Mouse (Mus musculus) liver, postnatal 0 days (tissue): ENCODE measurements around the gene Rnft2.

Experiments
- CTCF ChIP-seq: sonication (generic); IDR thresholded peaks from 2 replicates; pipeline ENCODE4 v1.5.1; 2016; ENCODE audit warnings: antibody characterized with exemption, low read depth
- EP300 ChIP-seq: IDR thresholded peaks from 2 replicates; pipeline ENCODE4 v1.6.1; 2016; ENCODE audit warnings: antibody characterized with exemption, low read depth, mild to moderate bottlenecking

GRCm38 (mm10) chr5:118265366-118265765 lies 20.4 kb upstream of the Rnft2 start:
- TF ChIP-seq CTCF (no peak), EP300 (no peak)
